Mouse (Mus musculus) ovary, postnatal 36 days (tissue): Measurements from ENCODE around the gene Gm17581.
A peak's percentile ranks its signal among the peaks of the same experiment; 100 is the strongest.
"Not testable (repeated sequence)": the region's sequence is repeated elsewhere in the genome, so short reads cannot be mapped to it uniquely, and the experiment has no call there.

Experiments used
- DNase-seq: peaks from one replicate; pipeline ENCODE4 v3.0.0; 2022; ENCODE audit warnings: low spot score, mixed read lengths

The Gm17581 gene

GRCm38 (mm10) chr2:155735766-155736165 lies at the start of gene Gm17581:
Gene Gm17581, minus strand, starts transcription at chr2:155735866.
- DNase-seq, result not testable (repeated sequence)

- no peak for DNase-seq
Measured at GRCm38 (mm10) chr2:155784534-155784933, 48.9 kb upstream of the Gm17581 start.

GRCm38 (mm10) chr2:155779506-155779905 lies 43.8 kb upstream of the Gm17581 start:
- no peak for DNase-seq

- no peak for DNase-seq
Measured at GRCm38 (mm10) chr2:155779066-155779465, 43.4 kb upstream of the Gm17581 start.

GRCm38 (mm10) chr2:155778004-155778403 lies 42.3 kb upstream of the Gm17581 start:
- no peak for DNase-seq

- DNase-seq, result no peak
Measured at GRCm38 (mm10) chr2:155777688-155777985, 42.0 kb upstream of the Gm17581 start.

GRCm38 (mm10) chr2:155776824-155777687 lies 41.4 kb upstream of the Gm17581 start:
- no peak for DNase-seq

GRCm38 (mm10) chr2:155775685-155776263 lies 40.1 kb upstream of the Gm17581 start:
- DNase-seq, result peak; percentile 77

- DNase-seq, result no peak
Measured at GRCm38 (mm10) chr2:155774927-155775684, 39.4 kb upstream of the Gm17581 start, which contains the start of gene Mmp24. Gene Mmp24, plus strand, starts transcription at chr2:155775342.

GRCm38 (mm10) chr2:155774261-155774926 lies 38.7 kb upstream of the Gm17581 start:
- no peak for DNase-seq

GRCm38 (mm10) chr2:155773664-155774063 lies 38.0 kb upstream of the Gm17581 start:
- DNase-seq, result no peak

GRCm38 (mm10) chr2:155764679-155765418 lies 29.2 kb upstream of the Gm17581 start:
- DNase-seq, result no peak

- DNase-seq, result no peak
Measured at GRCm38 (mm10) chr2:155756855-155757566, 21.3 kb upstream of the Gm17581 start.

GRCm38 (mm10) chr2:155755746-155756145 lies 20.1 kb upstream of the Gm17581 start:
- peak; percentile 49 for DNase-seq

GRCm38 (mm10) chr2:155751014-155751786 lies 15.5 kb upstream of the Gm17581 start, which contains the start of gene Procr:
Gene Procr, plus strand, starts transcription at chr2:155751117.
- DNase-seq, result peak; percentile 46

GRCm38 (mm10) chr2:155749394-155749793 lies 13.7 kb upstream of the Gm17581 start:
- DNase-seq, result no peak

- no peak for DNase-seq
Measured at GRCm38 (mm10) chr2:155745487-155745886, 9.8 kb upstream of the Gm17581 start.

- no peak for DNase-seq
Measured at GRCm38 (mm10) chr2:155743351-155743750, 7.7 kb upstream of the Gm17581 start.

- peak; percentile 51 for DNase-seq
Measured at GRCm38 (mm10) chr2:155742931-155743337, 7.3 kb upstream of the Gm17581 start.

GRCm38 (mm10) chr2:155742211-155742610 lies 6.5 kb upstream of the Gm17581 start:
- DNase-seq, result no peak
